Mouse (Mus musculus): Measurements from ENCODE around the gene Lhfpl5.

- TF ChIP-seq CTCF (IDR thresholded peaks at IDR 0.05; ENCODE audit: extremely low read depth, insufficient read depth, insufficient read length, insufficient replicate concordance) (no peak), POLR2A (IDR thresholded peaks at IDR 0.05; ENCODE audit: low read depth, low read length) (no peak)
Observed at GRCm38 (mm10) chr17:28533327-28533726, 42.1 kb upstream of the Lhfpl5 start.
